32 mouse cellular contexts compared by ENCODE assay signal in genomic region chr13:74169446-74170164, GRCm38 (mm10). TPM values are rescaled to one million over a fixed set of nuclear protein-coding genes. Genes with fewer than 3 reads are reported as not detected.
DNase-seq lines count a peak whose midpoint lies in the region; ATAC-seq lines count a peak whose summit lies in the region.
"Had no signal": no experiment of that assay in that cellular context is flagged by ENCODE, and none has a peak within 500 bp of the region (broad histone marks: within the 10 kb centered on the region; RNA-seq: fewer than 3 reads in every experiment).

No protein-coding gene starts in this region.

- peaks cover 4% of the 10 kb centered on the region for H3K4me1 ChIP-seq in liver, embryonic 11.5 days (replicated peaks; ENCODE audit: control insufficient read depth, insufficient read depth, low read length)

- DNase-seq in frontal cortex, postnatal 14 days (ENCODE audit: low spot score in 2 of 2), result no peak
- DNase-seq in left cerebral cortex, adult 18-20 months (ENCODE audit: low spot score in 2 of 2), result peak; percentile 27 to 58
- DNase-seq in left cerebral cortex, adult 11 months (ENCODE audit: low spot score), result no peak
- DNase-seq in right cerebral cortex, adult 2 months (ENCODE audit: low spot score in 2 of 2), result peak; percentile 37 to 43
- DNase-seq in right cerebral cortex, postnatal 25 days, result no peak
- DNase-seq in liver, embryonic 11.5 days (ENCODE audit: low spot score), result no peak
- no peak for DNase-seq in adrenal gland, postnatal 4 days (ENCODE audit: low spot score in 2 of 2)
- DNase-seq: adrenal gland, postnatal 25 days; cerebellum, adult 8-10 months; cerebellum, postnatal 25 days; kidney, adult 2 months; layer of hippocampus, adult 9-11 months; liver, embryonic 13.5 days; lung, adult 18-20 months; lung, postnatal 4 days; right cerebral cortex, postnatal 4 days; thymus, adult 2 months; thymus, postnatal 36 days had no signal

- H3K36me3 ChIP-seq in liver, embryonic 11.5 days (ENCODE audit: control insufficient read depth, insufficient read depth, low read length), result peaks cover 14% of the 10 kb centered on the region; the same call in 1 of the 2 replicates

- no peak overlapping the region for H3K4me2 ChIP-seq in liver, embryonic 11.5 days
- H3K4me2 ChIP-seq: forebrain, embryonic 13.5 days; heart, embryonic 15.5 days; hindbrain, embryonic 12.5 days; intestine, embryonic 15.5 days; liver, embryonic 13.5 days; midbrain, embryonic 12.5 days; neural tube, embryonic 12.5 days had no signal

- no peaks in the 10 kb centered on the region for H3K9me3 ChIP-seq in liver, embryonic 11.5 days (ENCODE audit: control insufficient read depth, low read length)
- H3K9me3 ChIP-seq: forebrain, embryonic 13.5 days; heart, embryonic 15.5 days; hindbrain, embryonic 12.5 days; intestine, embryonic 15.5 days; liver, embryonic 13.5 days; midbrain, embryonic 12.5 days; neural tube, embryonic 12.5 days had no signal

- no peak overlapping the region for H3K27ac ChIP-seq in liver, embryonic 11.5 days (ENCODE audit: low read depth, low read length)
- H3K27ac ChIP-seq: forebrain, embryonic 13.5 days; heart, embryonic 15.5 days; hindbrain, embryonic 12.5 days; hindbrain, postnatal 0 days; intestine, embryonic 15.5 days; kidney, postnatal 0 days; liver, embryonic 13.5 days; midbrain, embryonic 12.5 days; neural tube, embryonic 12.5 days; stomach, postnatal 0 days had no signal

- no peak overlapping the region for H3K9ac ChIP-seq in liver, embryonic 11.5 days (ENCODE audit: low read depth, low read length)
- H3K9ac ChIP-seq: forebrain, embryonic 13.5 days; heart, embryonic 15.5 days; hindbrain, embryonic 12.5 days; intestine, embryonic 15.5 days; liver, embryonic 13.5 days; midbrain, embryonic 12.5 days; neural tube, embryonic 12.5 days had no signal

- no peak overlapping the region for H3K4me3 ChIP-seq in liver, embryonic 11.5 days (ENCODE audit: low read depth, low read length)
- H3K4me3 ChIP-seq: forebrain, embryonic 13.5 days; heart, embryonic 15.5 days; hindbrain, embryonic 12.5 days; intestine, embryonic 15.5 days; liver, embryonic 13.5 days; megakaryocyte, embryonic 14.5 days; midbrain, embryonic 12.5 days; myocyte; neural tube, embryonic 12.5 days had no signal

- no peaks in the 10 kb centered on the region for H3K27me3 ChIP-seq in liver, embryonic 11.5 days (replicated peaks; ENCODE audit: control insufficient read depth, insufficient read depth, low read length)
- H3K27me3 ChIP-seq: forebrain, embryonic 13.5 days; heart, embryonic 15.5 days; hindbrain, embryonic 12.5 days; intestine, embryonic 15.5 days; liver, embryonic 13.5 days; midbrain, embryonic 12.5 days; neural tube, embryonic 12.5 days had no signal

- WGBS in liver, embryonic 11.5 days, result 81% methylated on average over 10 of the region's 10 CpGs

- peak; percentile 82 for ATAC-seq in frontal cortex, adult (ENCODE audit: low TSS enrichment)
- no peak for ATAC-seq in liver, embryonic 11.5 days (replicated peaks; ENCODE audit: low FRiP score)
- ATAC-seq: forebrain, embryonic 13.5 days; hindbrain, postnatal 0 days; intestine, embryonic 15.5 days; lung, postnatal 0 days had no signal

RNA-seq across cellular contexts. Expression of gene Exoc3, which starts 38.9 kb away (rescaled TPM):
- total RNA-seq in left cerebral cortex, adult 18-20 months (2021), result 10 to 100 TPM; 70.5 to 73.8 TPM
- polyA plus RNA-seq in liver, embryonic 11.5 days (2014; fragmentation: Nextera tagmentation; extraction: Ambion mirVana), result 50.2 and 55.9 TPM in 2 replicates
- total RNA-seq in adrenal gland, postnatal 4 days (2021), result 10 to 100 TPM; 57.6 to 62.6 TPM

RNA-seq across cellular contexts. Expression of gene Slc9a3, which starts 48.3 kb away (rescaled TPM):
- total RNA-seq in left cerebral cortex, adult 18-20 months (2021), result 1 to 10 TPM; 1.6 to 2.3 TPM
- not detected in 2 replicates for polyA plus RNA-seq in liver, embryonic 11.5 days (2014; fragmentation: Nextera tagmentation; extraction: Ambion mirVana)
- total RNA-seq in adrenal gland, postnatal 4 days (2021), result 1 to 10 TPM in 1 of 2 experiments, under 1 TPM in 1; 0.42 to 3.2 TPM
- polyA plus RNA-seq: embryonic facial prominence, embryonic 11.5 days; hindbrain, embryonic 12.5 days; liver, embryonic 13.5 days; lung, postnatal 0 days had no signal

Comparison
In these comparisons a context has a peak if more than half of its experiments do, and no peak if none do; other contexts are left out.
1. DNase-seq: peak in left cerebral cortex, adult 18-20 months (2 of 2) and right cerebral cortex, adult 2 months (2 of 2); none in frontal cortex, postnatal 14 days (0 of 2), left cerebral cortex, adult 11 months (single experiment), right cerebral cortex, postnatal 25 days (single experiment), liver, embryonic 11.5 days (single experiment) and adrenal gland, postnatal 4 days (0 of 2).